Mouse (Mus musculus) Patski (cell line): ENCODE measurements around the gene Farsa. TPM values are rescaled to one million over a fixed set of nuclear protein-coding genes. Genes with fewer than 3 reads are reported as not detected.
A peak's percentile ranks its signal among the peaks of the same experiment; 100 is the strongest.

Source experiments
- ATAC-seq: fragments of 100-300 bp; one replicate; pipeline ENCODE4 v1.8.0; 2021
- CTCF ChIA-PET: fragments of 350-600 bp; sonication (Branson Sonifier 250); formaldehyde crosslinking; loops from one replicate; lab custom pipeline; 2022; ENCODE audit warnings: inconsistent platforms; lab: Charles Lee
- POLR2A ChIA-PET: fragments of 350-600 bp; sonication (Branson Sonifier 250); formaldehyde crosslinking; loops from one replicate; lab custom pipeline; 2022; ENCODE audit warnings: antibody characterized with exemption, inconsistent platforms; lab: Charles Lee
- DNase-seq: peaks from one replicate; pipeline ENCODE4 v3.0.0-alpha.2; 2011; ENCODE audit warnings: low read depth, low spot score
- H3K27me3 ChIP-seq: fragments of 371-371 bp; one replicate; pipeline ENCODE4 v1.5.1; 2021
- CTCF ChIP-seq: fragments of 100-300 bp; IDR thresholded peaks from one replicate; pipeline ENCODE4 v1.5.1; 2021
- in situ Hi-C: fragments of 300-500 bp; cut with MboI; formaldehyde crosslinking; loops from 3 replicates; pipeline ENCODE4 v1.11.1; 2018; ENCODE audit warnings: low pct_unique_long_range_greater_than_20kb, mixed read lengths
- polyA plus RNA-seq: library from polyadenylated mRNA; unstranded; gene quantifications from one replicate; pipeline ENCODE4 v1.2.3, GENCODE M21; 2021

Farsa gene
- polyA plus RNA-seq, 1 experiment from 2014 or later, result 79.6 TPM

GRCm38 (mm10) chr8:84871376-84872308, 14.9 kb downstream of the Farsa start, which contains the start of gene Syce2:
Syce2 (plus strand) TSS chr8:84872111.
- H3K27me3 ChIP-seq, result no peaks in the 10 kb centered on the region
- ATAC-seq (peak; percentile 10), DNase-seq (no peak)
- no peak for TF ChIP-seq CTCF
- in situ Hi-C loops, result no loop called here
- ChIA-PET POLR2A (no interaction called here), CTCF (interaction anchor here (0.8 to 1.7 kb wide), 5 partner anchors 11 to 32 kb away, joined by 3 to 7 read pairs (median 4); partner anchors contain the start of gene Calr)

GRCm38 (mm10) chr8:84872309-84872965, 15.6 kb downstream of the Farsa start:
- DNase-seq (no peak), ATAC-seq (peak; percentile 24)
- in situ Hi-C loops, result no loop called here
- POLR2A ChIA-PET, result no interaction called here
- H3K27me3 ChIP-seq, result no peaks in the 10 kb centered on the region
- TF ChIP-seq CTCF, result no peak
- CTCF ChIA-PET, result interaction anchor here (0.8 to 1.7 kb wide), 2 partner anchors 10 to 31 kb away, joined by 3 to 7 read pairs; no protein-coding TSS in a partner anchor

DNA sequence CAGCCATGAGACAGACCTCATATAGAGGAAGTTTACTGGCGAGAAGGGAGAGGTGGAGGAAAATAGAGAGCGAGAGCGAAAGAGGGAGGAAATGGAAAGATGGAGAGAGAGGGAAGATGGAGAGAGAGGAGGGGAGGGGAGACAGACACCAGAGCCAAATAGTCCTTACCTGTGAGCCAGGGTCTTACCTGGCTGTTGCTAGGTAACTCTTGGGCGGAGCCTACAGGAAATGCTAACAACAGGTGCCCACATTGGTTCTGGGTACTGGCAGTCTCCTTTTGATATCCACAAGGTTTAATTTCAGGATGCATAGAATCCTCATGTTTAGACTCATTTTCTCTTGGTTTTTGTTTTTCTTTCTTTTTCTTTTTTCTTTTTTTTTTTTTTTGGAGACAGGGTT, 16.2 kb downstream of the Farsa start:
- ChIA-PET CTCF (no interaction called here), POLR2A (no interaction called here)
- in situ Hi-C loops, result no loop called here
- no peak for ATAC-seq
- no peaks in the 10 kb centered on the region for H3K27me3 ChIP-seq
- no peak for DNase-seq
- TF ChIP-seq CTCF, result no peak

DNA sequence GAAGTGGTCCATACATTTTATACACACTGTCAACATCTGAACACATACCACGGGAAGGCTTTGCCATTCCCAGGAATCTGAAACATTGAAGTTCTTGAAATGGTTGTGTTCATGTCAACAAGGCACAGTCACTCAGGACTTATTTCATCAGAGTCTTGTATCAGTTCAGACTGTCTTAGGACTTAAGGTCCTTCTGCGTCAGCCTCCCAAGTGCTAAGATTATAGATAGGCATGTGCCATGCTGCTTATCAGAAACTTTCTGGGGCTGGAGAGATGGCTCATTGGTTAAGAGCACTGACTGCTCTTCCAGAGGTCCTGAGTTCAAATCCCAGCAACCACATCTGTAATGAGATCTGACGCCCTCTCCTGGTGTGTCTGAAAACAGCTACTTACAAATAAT, 17.6 kb downstream of the Farsa start:
- CTCF ChIA-PET, result interaction anchor here (1.3 to 1.4 kb wide), 4 partner anchors 9 to 18 kb away, joined by 3 to 4 read pairs (median 4); no protein-coding TSS in a partner anchor
- H3K27me3 ChIP-seq, result no peaks in the 10 kb centered on the region
- POLR2A ChIA-PET, result interaction anchor here (1.3 kb wide), 1 partner anchor 28 kb away, joined by 4 read pairs; no protein-coding TSS in a partner anchor
- DNase-seq, result no peak
- ATAC-seq, result no peak
- TF ChIP-seq CTCF, result no peak
- in situ Hi-C loops, result no loop called here

DNA sequence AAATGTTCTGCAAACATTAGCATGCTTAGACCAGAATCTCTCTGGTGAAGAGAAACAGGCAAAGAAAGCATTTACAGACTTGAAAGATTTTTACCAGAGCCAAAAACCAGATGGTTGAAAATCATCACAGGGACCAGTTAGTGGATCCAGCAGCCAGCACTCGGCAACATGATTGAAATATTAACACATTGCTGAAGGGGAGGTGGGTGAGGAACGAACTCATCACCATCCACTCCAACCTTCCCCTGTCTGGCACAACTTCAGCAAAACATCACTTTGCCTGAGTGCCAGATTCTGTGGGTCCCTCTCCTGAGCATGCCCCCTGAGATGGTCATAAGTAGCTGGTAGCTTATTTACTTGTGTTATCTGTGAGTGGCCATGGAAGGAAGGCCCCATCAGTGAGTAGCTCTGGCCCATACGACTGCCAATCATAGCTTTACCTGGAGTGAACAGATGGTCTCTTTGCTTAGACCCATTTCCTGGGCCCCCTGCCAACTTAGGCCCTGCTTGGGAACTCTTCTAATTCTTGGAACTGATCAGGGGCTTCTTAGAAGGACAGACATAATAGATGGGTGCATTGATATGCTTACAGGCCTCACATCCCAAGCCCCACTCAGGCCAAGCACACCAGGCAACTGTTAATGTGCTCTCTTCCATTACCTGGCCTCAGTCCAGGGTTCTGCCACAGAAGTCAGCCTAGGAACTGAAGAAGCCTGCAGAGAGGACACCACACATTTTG, 20.7 kb downstream of the Farsa start:
- ChIA-PET POLR2A (no interaction called here), CTCF (interaction anchor here (1.9 to 4.1 kb wide), 2 partner anchors 9 to 25 kb away, joined by 4 to 19 read pairs; partner anchors contain the start of gene Klf1)
- H3K27me3 ChIP-seq, result no peaks in the 10 kb centered on the region
- TF ChIP-seq CTCF, result no peak
- in situ Hi-C loops, result no loop called here
- DNase-seq (no peak), ATAC-seq (no peak)

DNA sequence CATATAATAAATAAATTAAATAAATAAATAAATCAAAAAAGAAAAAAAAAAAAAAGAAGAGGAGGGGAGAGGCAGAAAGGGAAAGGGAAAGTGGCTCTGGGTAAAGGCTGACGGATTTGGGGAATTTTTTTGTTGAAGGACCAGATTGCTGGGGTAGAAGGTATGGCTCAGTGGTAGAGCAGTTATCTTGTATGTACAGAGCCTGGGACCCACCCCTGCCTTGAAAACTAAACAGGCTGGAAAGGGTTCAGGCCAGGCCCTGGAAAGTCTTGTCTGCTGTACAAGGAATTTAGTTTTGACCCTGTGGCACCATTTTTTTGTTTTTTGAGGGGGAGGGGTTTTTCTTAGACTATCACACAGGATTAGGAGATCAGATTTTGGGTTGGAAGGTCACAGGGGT, 22.1 kb downstream of the Farsa start:
- H3K27me3 ChIP-seq, result no peaks in the 10 kb centered on the region
- in situ Hi-C loops, result no loop called here
- TF ChIP-seq CTCF, result no peak
- CTCF ChIA-PET, result interaction anchor here (4.1 kb wide), 1 partner anchor 23 kb away, joined by 19 read pairs; the partner anchor contains the start of gene Klf1
- POLR2A ChIA-PET, result no interaction called here
- ATAC-seq, result no peak
- DNase-seq, result no peak

DNA sequence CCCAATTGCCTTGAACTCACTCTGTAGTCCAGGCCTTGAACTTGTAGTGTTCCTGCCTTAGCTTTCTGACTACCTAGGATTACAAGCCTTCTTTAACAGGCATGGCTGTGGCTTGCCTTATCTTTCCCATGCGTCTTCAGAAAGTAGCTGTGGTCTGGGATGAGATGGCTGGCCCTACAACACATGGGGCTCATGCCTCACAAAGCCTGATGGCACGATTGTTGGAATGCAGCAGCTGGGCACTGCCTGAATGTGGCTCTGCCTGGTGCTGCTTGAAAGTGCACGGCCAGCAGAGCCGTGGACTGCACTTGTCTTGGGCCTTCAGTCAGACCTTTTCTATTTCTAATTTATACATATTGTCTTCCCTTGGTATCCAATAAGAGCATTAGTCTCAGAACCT, 27.9 kb downstream of the Farsa start:
- DNase-seq (no peak), ATAC-seq (no peak)
- no peak for TF ChIP-seq CTCF
- H3K27me3 ChIP-seq, result no peaks in the 10 kb centered on the region
- CTCF ChIA-PET, result no interaction called here
- in situ Hi-C loops, result no loop called here
- POLR2A ChIA-PET, result no interaction called here

GRCm38 (mm10) chr8:84888280-84888679, 31.5 kb downstream of the Farsa start:
- ChIA-PET CTCF (interaction anchor here (2.0 kb wide), 1 partner anchor 15 kb away, joined by 6 read pairs; no protein-coding TSS in a partner anchor), POLR2A (no interaction called here)
- in situ Hi-C loops, result no loop called here
- DNase-seq, result no peak
- ATAC-seq, result no peak
- no peak for TF ChIP-seq CTCF
- H3K27me3 ChIP-seq, result no peaks in the 10 kb centered on the region

GRCm38 (mm10) chr8:84889141-84889540, 32.4 kb downstream of the Farsa start:
- CTCF ChIA-PET, result interaction anchor here (1.2 to 2.0 kb wide), 2 partner anchors 14 to 109 kb away, joined by 3 to 6 read pairs; no protein-coding TSS in a partner anchor
- DNase-seq (no peak), ATAC-seq (no peak)
- no peaks in the 10 kb centered on the region for H3K27me3 ChIP-seq
- in situ Hi-C loops, result no loop called here
- no peak for TF ChIP-seq CTCF
- POLR2A ChIA-PET, result no interaction called here
